Mouse (Mus musculus) testis, adult 2 months (tissue): ENCODE data around the gene Ccdc117.

ENCODE experiments used
- CTCF ChIP-seq: fragments of 200-500 bp; IDR thresholded peaks from 2 replicates; pipeline ENCODE4 v1.5.1; 2012; ENCODE audit warnings: low read depth, mild to moderate bottlenecking, inconsistent platforms, low read length, moderate library complexity; ENCODE audit not compliant: control insufficient read depth, insufficient read depth, insufficient replicate concordance
- POLR2A ChIP-seq: fragments of 200-500 bp; IDR thresholded peaks from 2 replicates; pipeline ENCODE4 v1.6.1; 2012; ENCODE audit warnings: low read depth, mild to moderate bottlenecking, inconsistent platforms, low read length, moderate library complexity; ENCODE audit not compliant: control insufficient read depth

DNA sequence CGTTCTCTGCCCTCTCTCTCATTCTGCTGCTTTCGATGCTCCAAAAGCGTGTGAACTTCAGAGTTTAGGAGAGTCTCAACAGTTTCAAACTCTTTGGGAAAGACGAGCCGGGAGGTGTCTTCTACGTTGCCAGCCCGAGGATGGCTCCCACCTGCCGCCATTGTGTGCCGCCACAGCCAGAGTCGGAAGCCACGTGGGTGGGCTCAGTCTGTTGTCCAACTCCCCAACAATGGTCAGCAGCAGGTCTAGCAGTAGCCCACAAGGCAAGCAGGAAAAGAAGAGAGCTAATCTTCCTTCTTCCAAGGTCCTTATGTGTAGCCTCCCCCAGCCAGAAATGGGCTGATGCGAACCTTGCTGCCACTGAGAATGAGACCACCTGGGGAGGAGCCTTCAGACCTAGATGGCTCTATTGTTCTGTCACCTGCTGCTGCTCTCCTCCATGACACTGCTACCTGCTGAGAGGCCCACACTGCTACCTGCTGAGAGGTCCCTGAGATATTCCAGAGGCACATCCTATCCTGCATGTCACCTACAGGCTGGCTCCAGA is 46.6 kb downstream of the Ccdc117 start:
- no peak for TF ChIP-seq POLR2A
- no peak for TF ChIP-seq CTCF
